Mouse (Mus musculus) liver, embryonic 11.5 days (tissue): ENCODE results near the gene Mical1. TPM values are rescaled to one million over a fixed set of nuclear protein-coding genes. Genes with fewer than 3 reads are reported as not detected.

ENCODE experiments used
- ATAC-seq: fragments of 200-750 bp; cut with Nextera tagmentation; replicated peaks from 2 replicates; pipeline ENCODE4 v1.8.0; 2017; ENCODE audit warnings: moderate number of reproducible peaks, mild to moderate bottlenecking, moderate TSS enrichment, moderate library complexity; ENCODE audit not compliant: low FRiP score
- DNase-seq: peaks from one replicate; pipeline ENCODE4 v3.0.0-alpha.2; 2017; ENCODE audit warnings: low spot score
- H3K27ac ChIP-seq: fragments of 300-500 bp; sonication (generic); 2 replicates; pipeline ENCODE4 v1.5.1; 2014; ENCODE audit warnings: mild to moderate bottlenecking, low read depth, low read length, control low read depth
- H3K27me3 ChIP-seq: fragments of 300-500 bp; sonication (generic); replicated peaks from 2 replicates; pipeline ENCODE4 v1.6.1; 2014; ENCODE audit warnings: low read length, mixed read lengths; ENCODE audit not compliant: control insufficient read depth, insufficient read depth
- H3K36me3 ChIP-seq: fragments of 300-500 bp; sonication (generic); 2 replicates; pipeline ENCODE4 v1.6.1; 2014; ENCODE audit warnings: mild to moderate bottlenecking, low read length, moderate library complexity, mixed read lengths; ENCODE audit not compliant: control insufficient read depth, insufficient read depth
- H3K4me1 ChIP-seq: fragments of 300-500 bp; sonication (generic); replicated peaks from 2 replicates; pipeline ENCODE4 v1.6.1; 2014; ENCODE audit warnings: low read length, mixed read lengths; ENCODE audit not compliant: control insufficient read depth, insufficient read depth
- H3K4me2 ChIP-seq: fragments of 300-500 bp; sonication (generic); 2 replicates; pipeline ENCODE4 v1.6.1; 2014; ENCODE audit warnings: mild to moderate bottlenecking, control low read depth, moderate library complexity
- H3K4me3 ChIP-seq: fragments of 300-500 bp; sonication (generic); 2 replicates; pipeline ENCODE4 v1.5.1; 2014; ENCODE audit warnings: low read depth, low read length, control low read depth
- H3K9ac ChIP-seq: fragments of 300-500 bp; sonication (generic); 2 replicates; pipeline ENCODE4 v1.6.1; 2014; ENCODE audit warnings: low read depth, low read length, control low read depth
- H3K9me3 ChIP-seq: fragments of 300-500 bp; sonication (generic); 2 replicates; pipeline ENCODE4 v1.6.1; 2016; ENCODE audit warnings: low read length, inconsistent platforms, mixed read lengths; ENCODE audit not compliant: control insufficient read depth
- WGBS: fragments of 180-500 bp; shearing (Covaris S2); extraction: QIAGEN DNeasy Blood & Tissue Kit; methylation state at CpG from one replicate; pipeline ENCODE4 v1.1.7; 2014; 5-methylcytosine and 5-hydroxymethylcytosine counted together
- polyA plus RNA-seq: library from polyadenylated mRNA; unstranded; fragments of >200 nt; fragmentation: Nextera tagmentation; extraction: Ambion mirVana; gene quantifications from 2 replicates; pipeline ENCODE4 v1.2.1, GENCODE M21; 2014

Gene Mical1
- polyA plus RNA-seq, 1 experiment from 2014 or later = 19.3 TPM

DNA sequence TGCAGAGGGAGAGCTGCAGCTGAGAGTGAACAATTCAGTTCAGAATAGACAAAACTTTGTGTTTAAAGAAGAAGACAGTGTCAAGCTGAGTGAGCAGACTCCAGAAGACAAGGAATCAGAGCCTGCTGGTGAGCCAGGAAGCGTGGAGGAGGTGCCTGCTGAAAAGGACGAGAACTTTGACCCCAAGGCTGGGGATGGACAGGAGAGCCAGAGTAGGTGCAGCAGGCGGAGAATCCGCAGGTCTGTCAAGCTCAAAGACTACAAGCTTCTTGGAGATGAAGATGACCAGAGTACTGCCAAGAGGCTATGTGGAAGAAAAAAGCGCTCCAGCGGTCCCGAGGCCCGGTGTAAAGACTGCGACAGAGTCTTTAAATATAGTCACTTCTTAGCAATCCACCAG, 24.5 kb upstream of the Mical1 start:
- H3K9ac ChIP-seq = no peak overlapping the region
- 94% methylated on average over 9 of the region's 9 CpGs for WGBS
- H3K36me3 ChIP-seq = peaks cover 18% of the 10 kb centered on the region; the same call in 1 of the 2 replicates

GRCm38 (mm10) chr10:41452791-41453190, 23.3 kb upstream of the Mical1 start:
- H3K4me3 ChIP-seq = no peak overlapping the region
- H3K9ac ChIP-seq = no peak overlapping the region
- H3K27ac ChIP-seq = no peak overlapping the region
- peaks cover 19% of the 10 kb centered on the region for H3K4me1 ChIP-seq
- no peak overlapping the region for H3K4me2 ChIP-seq
- H3K27me3 ChIP-seq = no peaks in the 10 kb centered on the region
- H3K9me3 ChIP-seq = no peaks in the 10 kb centered on the region
- DNase-seq (no peak), ATAC-seq (no peak)
- WGBS = 83% methylated on average over 3 of the region's 3 CpGs
- H3K36me3 ChIP-seq = peaks cover 18% of the 10 kb centered on the region; the same call in 1 of the 2 replicates

More for the DNA sequence above, 24.5 kb upstream of the Mical1 start:
- no peak for DNase-seq
- no peaks in the 10 kb centered on the region for H3K9me3 ChIP-seq
- ATAC-seq = no peak
- H3K27me3 ChIP-seq = no peaks in the 10 kb centered on the region
- no peak overlapping the region; the same call in 1 of the 2 replicates for H3K4me2 ChIP-seq
- peak overlapping the region; percentile 12; the same call in 1 of the 2 replicates for H3K4me3 ChIP-seq
- H3K27ac ChIP-seq = no peak overlapping the region
- H3K4me1 ChIP-seq = peaks cover 19% of the 10 kb centered on the region

DNA sequence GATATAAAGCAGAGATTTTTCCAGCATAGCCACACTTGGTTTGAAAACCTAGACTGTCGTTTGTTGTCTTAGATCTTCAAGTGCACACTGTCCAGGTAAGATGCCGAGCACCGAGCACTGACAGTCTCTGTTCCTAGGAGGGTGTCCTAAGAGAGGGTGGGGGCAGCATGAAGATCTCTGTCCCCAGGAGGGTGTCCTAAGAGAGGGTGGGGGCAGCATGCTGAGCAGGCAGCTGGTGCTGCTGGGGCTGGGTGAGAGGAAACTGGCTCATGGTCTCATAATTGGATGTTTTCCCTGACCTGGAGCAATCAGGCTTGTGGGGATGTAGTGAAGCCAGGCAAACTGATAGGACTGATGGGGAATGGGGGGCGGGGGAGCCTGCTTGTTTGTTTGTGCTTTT, 16.1 kb upstream of the Mical1 start:
- H3K9me3 ChIP-seq = no peaks in the 10 kb centered on the region
- 77% methylated on average over 4 of the region's 4 CpGs for WGBS
- no peak for ATAC-seq
- no peak overlapping the region for H3K4me3 ChIP-seq
- no peak overlapping the region for H3K9ac ChIP-seq
- no peak overlapping the region for H3K4me2 ChIP-seq
- DNase-seq = no peak
- no peaks in the 10 kb centered on the region for H3K27me3 ChIP-seq
- peaks cover 21% of the 10 kb centered on the region; the same call in 1 of the 2 replicates for H3K36me3 ChIP-seq
- H3K27ac ChIP-seq = no peak overlapping the region
- no peaks in the 10 kb centered on the region for H3K4me1 ChIP-seq

- H3K4me1 ChIP-seq = no peaks in the 10 kb centered on the region
- DNase-seq (no peak), ATAC-seq (no peak)
- 43% methylated on average over 2 of the region's 2 CpGs for WGBS
- no peak overlapping the region for H3K27ac ChIP-seq
- H3K27me3 ChIP-seq = no peaks in the 10 kb centered on the region
- peaks cover 16% of the 10 kb centered on the region; the same call in 1 of the 2 replicates for H3K36me3 ChIP-seq
- no peak overlapping the region for H3K4me2 ChIP-seq
- H3K4me3 ChIP-seq = no peak overlapping the region
- H3K9ac ChIP-seq = no peak overlapping the region
- H3K9me3 ChIP-seq = no peaks in the 10 kb centered on the region
Measured at GRCm38 (mm10) chr10:41460501-41460900, 15.6 kb upstream of the Mical1 start.

DNA sequence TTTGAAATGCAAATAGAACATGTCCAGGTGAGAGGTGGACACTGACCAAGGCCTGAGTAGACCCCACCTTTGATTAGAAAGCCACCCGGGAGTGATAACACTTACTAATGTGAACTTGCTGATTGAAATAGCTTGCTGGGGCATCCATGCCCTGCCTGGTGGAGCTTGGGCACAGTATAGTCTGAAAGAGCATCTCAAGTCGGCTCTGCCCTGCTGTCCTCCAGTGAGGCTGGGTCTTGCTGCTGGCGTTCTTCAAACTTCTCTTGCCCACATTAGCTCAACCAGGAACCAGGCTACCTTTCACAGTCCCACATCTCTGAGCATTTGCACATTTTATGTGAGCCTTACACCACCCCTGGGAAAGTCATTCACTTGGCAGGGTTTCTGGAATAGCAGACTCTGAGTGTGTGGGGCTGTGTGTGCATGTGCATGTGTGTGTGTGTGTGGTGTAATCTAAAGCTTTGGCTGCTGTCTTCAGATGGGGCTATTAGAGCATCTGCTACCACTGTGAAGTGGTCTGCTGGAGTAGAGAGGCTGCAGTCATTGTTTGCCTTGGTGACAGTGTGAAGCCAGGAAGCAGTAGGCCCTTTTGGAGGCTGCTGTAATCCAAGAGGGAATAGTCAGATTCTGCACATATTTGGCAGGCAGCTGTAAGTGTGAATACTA, 14.9 kb upstream of the Mical1 start:
- peaks cover 13% of the 10 kb centered on the region; the same call in 1 of the 2 replicates for H3K36me3 ChIP-seq
- no peaks in the 10 kb centered on the region for H3K9me3 ChIP-seq
- no peak overlapping the region for H3K9ac ChIP-seq
- DNase-seq (no peak), ATAC-seq (no peak)
- 87% methylated on average over 3 of the region's 3 CpGs for WGBS
- no peak overlapping the region for H3K4me3 ChIP-seq
- no peak overlapping the region for H3K27ac ChIP-seq
- H3K4me1 ChIP-seq = no peaks in the 10 kb centered on the region
- no peak overlapping the region for H3K4me2 ChIP-seq
- no peaks in the 10 kb centered on the region for H3K27me3 ChIP-seq

DNA sequence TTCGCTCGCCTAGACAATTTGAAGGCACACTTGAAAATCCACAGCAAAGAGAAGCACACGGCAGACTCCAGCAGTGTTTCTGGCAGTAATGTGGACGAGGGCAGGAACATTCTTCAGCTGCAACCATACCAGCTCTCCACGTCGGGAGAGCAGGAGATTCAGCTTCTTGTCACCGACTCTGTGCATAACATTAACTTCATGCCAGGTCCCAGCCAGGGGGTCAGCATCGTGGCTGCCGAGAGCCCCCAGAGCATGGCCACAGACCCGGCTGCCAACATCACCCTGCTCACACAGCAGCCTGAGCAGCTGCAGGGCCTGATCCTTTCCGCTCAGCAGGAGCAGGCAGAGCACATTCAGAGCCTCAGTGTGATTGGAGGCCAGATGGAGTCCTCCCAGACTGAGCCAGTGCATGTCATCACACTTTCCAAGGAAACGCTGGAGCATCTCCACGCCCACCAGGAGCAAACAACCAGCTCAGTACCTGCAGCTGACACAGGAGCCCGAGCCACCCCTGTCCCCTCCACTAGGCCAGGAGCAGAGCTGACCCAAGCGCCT, 11.6 kb upstream of the Mical1 start:
- no peak for DNase-seq
- Histone ChIP-seq H3K4me2 (no peak overlapping the region), H3K27me3 (no peaks in the 10 kb centered on the region), H3K27ac (no peak overlapping the region), H3K9ac (no peak overlapping the region), H3K4me1 (no peaks in the 10 kb centered on the region), H3K4me3 (no peak overlapping the region), H3K36me3 (peaks cover 8% of the 10 kb centered on the region; the same call in 1 of the 2 replicates), H3K9me3 (no peaks in the 10 kb centered on the region)
- no peak for ATAC-seq
- WGBS = 72% methylated on average over 15 of the region's 15 CpGs

DNA sequence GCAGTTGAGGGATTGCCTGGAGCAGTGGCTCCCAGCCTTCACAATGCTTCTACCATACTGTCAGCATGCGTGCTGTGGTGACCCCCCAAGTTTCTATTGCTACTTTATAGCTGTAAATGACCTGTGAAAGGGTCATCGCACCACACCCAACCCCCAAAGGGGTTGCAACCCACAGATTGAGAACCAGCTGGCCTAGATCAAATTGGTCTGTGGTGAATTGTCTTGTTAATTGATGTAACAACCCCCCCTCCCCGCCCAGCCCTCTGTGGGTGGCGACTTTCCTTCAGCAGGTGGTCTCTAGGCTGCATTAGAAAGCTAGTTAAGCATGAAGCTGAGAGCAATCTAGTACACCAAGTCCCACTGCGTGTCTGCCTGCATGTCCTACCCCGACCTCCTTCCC, 8.8 kb upstream of the Mical1 start:
- H3K27ac ChIP-seq = no peak overlapping the region
- peaks cover 8% of the 10 kb centered on the region; the same call in 1 of the 2 replicates for H3K36me3 ChIP-seq
- DNase-seq (no peak), ATAC-seq (no peak)
- H3K27me3 ChIP-seq = no peaks in the 10 kb centered on the region
- H3K9me3 ChIP-seq = no peaks in the 10 kb centered on the region
- 56% methylated on average over 6 of the region's 6 CpGs for WGBS
- no peak overlapping the region for H3K9ac ChIP-seq
- no peaks in the 10 kb centered on the region for H3K4me1 ChIP-seq
- H3K4me3 ChIP-seq = no peak overlapping the region
- H3K4me2 ChIP-seq = no peak overlapping the region

- Histone ChIP-seq H3K4me1 (peaks cover 24% of the 10 kb centered on the region), H3K9me3 (no peaks in the 10 kb centered on the region), H3K36me3 (no peaks in the 10 kb centered on the region), H3K4me3 (no peak overlapping the region), H3K27me3 (no peaks in the 10 kb centered on the region), H3K9ac (no peak overlapping the region), H3K27ac (no peak overlapping the region), H3K4me2 (no peak overlapping the region)
- ATAC-seq = no peak
- no peak for DNase-seq
- 82% methylated on average over 3 of the region's 3 CpGs for WGBS
Measured at GRCm38 (mm10) chr10:41470693-41471092, 5.4 kb upstream of the Mical1 start.

GRCm38 (mm10) chr10:41472534-41472933, 3.6 kb upstream of the Mical1 start:
- H3K9me3 ChIP-seq = no peaks in the 10 kb centered on the region
- no peak overlapping the region for H3K4me3 ChIP-seq
- H3K36me3 ChIP-seq = no peaks in the 10 kb centered on the region
- no peak overlapping the region for H3K27ac ChIP-seq
- DNase-seq (no peak), ATAC-seq (no peak)
- peaks cover 35% of the 10 kb centered on the region for H3K4me1 ChIP-seq
- no peak overlapping the region for H3K4me2 ChIP-seq
- no peaks in the 10 kb centered on the region for H3K27me3 ChIP-seq
- H3K9ac ChIP-seq = no peak overlapping the region
